Mouse (Mus musculus) thymus, adult 18-20 months (tissue): ENCODE results near the gene Prkcz.

Source experiments
- DNase-seq, 2 experiments: peaks; one replicate each; pipeline ENCODE4 v3.0.0; 2022; ENCODE audit warnings: mixed read lengths in 2 of 2

Prkcz gene

DNA sequence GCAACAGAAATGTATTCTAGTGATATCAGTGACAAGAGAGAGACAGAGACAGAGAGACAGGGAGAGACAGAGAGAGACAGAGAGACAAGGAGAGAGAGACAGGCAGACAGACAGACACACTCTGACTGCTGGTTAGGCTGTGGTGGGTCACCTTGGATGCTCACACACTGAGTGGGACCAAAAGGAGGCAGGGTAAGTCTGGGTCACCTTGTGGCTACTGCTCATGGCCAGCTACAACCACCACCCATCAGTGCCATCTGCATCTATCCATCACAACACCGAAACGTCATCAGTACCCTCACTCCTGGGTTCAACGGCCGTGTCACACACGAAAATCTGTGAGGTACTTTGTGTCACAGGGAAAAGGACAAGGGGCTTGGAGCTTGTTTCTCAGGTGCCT lies 53.6 kb downstream of the Prkcz start:
- DNase-seq: no peak

DNA sequence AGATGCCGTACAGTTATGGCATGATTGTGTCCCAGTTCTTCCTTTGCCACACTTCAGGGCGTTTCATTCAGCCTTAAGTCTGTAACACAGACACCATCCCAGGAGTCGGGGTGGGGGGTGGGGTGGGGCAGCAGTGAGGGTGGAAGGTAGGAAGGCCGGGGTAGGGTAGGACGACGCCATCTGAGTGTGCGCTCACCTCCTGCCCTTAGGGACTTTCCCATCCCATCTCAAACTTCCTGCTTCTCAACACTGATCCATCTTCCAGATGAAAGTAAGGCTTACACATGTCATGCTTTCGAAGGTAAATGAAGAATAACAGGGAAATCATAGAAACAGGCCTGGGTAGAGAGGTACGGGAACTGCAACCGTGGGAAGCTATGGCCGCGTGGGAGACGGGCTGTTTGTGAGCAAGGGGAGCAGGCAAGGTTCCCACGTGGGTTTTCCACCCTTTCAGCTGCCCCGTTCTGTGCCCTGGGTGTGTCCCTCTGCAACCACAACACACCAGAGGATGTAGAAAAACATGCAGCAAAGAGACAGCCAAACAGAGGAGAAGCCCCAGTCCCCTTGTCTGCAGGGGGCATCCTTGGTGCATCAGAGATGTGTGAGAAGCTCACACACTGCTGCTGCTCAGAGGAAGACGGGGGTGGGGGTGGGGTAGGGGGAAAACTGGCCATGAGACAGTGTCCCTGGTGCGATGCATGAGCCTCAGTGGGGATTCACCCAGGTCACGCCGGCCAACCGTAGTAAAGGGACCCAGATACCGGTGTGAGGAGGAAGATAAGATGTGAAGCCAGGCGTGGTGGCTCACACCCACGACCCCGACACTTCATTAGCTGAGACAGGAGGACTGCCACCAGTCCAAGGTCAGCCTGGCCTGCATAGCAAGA lies 54.6 kb downstream of the Prkcz start:
- no peak for DNase-seq

DNA sequence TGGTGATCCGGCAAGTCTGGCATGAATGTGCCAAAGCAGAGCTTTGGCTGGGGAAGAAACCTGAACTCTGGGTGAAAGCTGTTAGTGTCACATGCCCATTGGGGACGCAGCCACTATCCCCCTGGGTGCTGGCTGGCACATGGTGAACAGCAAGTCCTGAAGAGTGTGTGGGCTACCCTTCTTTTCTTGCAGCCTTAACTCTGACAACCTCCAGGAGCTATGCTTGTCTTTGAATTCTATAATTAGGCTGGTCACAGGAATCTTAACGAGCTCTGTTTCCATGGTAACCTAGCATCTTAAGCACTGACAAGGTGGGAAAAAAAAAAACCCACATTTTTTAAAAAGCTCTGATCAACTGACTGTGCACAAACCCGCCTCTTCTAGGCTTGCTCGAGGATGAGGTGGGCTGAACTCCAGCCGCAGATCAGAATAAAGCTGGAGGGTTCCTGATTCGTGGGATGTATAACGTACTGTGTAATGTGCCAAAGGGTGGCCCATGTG lies 55.6 kb downstream of the Prkcz start:
- DNase-seq: no peak

DNA sequence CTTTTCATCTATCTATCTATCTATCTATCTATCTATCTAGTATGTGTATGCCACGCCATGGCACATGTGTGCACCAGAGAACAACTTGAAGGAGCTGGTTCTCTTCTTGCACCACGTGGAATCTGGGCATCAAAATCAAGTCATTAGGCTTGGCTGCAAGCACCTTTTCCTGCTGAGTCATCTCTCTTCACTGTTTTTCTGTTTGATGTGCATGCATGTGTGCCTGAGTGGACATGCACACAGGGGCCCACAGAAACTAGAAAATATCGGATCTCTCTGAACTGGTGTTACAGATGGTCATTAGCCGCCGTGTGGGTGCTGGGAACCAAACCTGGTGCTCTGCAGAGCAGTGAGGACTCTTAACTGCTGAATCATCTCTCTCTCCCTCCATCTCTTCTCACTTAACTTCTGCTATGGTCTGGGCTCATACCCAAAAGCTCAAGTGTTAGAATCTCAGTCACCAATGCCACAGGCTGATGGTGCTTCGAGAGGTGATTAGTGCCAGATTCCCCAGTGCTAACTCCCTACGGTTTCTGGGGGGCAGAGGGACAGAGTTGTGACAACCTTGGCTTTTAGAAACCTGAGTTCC lies 56.6 kb downstream of the Prkcz start:
- no peak for DNase-seq

DNA sequence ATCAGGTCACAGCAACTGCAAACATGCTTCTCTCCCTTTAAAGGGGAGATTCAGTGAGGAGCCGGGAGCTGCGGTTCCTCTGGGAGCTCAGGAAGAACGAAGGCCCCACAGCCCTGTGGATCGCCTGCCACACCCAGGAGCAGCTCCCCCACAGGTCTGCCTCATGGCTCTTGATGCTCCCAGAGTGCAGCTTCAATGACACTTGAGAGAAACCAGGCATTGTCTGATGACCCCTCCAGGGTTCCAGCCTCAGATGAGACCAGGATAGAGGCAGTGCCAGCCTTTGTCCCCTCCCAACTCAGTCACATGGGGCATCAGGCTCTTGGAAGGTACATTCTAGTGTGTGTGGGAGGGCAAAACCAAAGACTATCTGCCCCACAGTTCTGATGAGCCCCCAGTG lies 59.2 kb downstream of the Prkcz start:
- DNase-seq: no peak

DNA sequence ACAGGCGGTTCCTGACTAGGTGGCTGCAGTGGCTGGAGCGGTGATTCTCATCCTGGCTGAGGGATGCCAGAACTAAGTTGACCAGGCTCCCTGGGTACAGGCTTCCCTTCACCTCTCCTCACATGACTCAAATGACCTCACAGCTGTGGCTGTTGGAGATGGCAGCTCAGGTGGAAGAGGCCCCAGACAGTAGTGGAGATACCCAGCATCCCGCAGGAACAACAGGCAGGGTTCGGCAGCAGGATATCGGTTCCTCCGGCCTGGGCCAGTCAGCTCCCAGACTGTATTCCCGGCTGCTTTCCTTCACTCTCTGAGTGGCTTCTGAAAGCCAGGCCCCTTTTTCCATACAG lies 60.1 kb downstream of the Prkcz start:
- no peak for DNase-seq

DNA sequence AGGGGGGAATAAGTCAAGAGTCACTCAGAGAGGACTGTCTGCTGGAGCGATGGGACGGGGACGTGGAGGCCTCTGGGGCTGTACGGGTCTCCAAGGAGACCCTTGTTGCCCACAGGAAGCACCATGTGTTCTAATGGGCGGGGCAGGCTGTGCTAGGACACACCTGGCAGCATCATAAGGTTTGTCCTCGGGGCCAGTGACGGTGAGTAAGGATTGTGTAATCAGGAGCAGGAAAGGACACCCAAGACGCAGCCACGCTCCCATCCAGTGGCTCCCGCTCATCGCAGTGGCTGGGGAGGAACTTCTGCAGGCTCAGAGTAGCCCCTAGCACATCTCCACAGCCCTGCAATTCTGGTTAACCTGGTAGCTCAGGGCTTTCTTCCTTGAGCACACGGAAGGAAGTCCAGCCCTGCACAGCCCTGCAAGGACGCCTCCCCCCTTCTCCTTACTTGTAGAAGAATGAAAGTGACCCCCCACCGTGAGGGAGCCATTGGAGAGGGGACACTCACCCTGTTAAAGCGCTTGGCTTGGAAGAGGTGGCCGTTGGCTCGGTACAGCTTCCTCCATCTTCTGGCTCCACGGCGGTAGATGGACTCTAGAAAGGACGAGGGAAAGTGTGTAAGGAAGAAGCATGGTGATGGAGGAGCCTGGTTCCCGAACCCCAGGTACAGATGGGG lies 60.6 kb downstream of the Prkcz start:
- no peak for DNase-seq

DNA sequence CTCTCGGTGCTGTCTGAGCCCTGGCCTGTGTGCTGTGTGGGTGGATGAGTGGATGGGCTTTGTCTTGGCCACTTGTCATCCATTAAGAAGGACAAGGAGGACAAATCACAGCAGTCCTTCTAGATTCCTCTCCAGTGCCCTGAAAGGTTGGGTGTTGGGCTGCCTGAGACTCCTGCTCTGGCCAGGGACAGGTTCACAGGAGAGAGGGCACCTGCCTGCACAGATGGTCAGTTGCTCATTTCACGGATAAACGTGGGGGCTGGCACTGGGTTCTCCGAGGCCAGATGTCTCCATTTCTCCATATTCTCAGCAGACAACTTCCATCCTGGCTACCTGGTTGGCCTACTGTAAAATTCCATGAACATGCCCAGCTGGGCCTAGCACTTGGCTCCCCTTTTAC lies 62.3 kb downstream of the Prkcz start:
- DNase-seq: no peak

DNA sequence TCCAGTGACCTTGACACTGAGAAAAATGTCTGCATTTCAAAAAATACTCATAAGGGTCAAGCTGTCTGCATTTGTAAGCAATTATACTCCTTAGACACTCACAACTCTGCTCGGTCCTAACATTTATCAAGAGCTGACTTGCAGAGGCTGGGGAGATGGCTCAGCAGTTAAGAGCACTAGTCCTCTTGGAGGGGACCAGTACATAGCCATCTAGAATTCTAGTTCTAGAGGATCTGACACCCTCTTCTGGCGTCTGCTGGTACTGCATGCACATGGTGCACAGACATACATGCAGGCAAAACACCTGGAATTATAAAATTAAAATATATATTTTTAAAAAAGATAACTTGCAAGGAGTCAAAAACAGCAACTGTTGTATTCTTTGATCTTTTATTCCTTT lies 64.1 kb downstream of the Prkcz start:
- no peak for DNase-seq

DNA sequence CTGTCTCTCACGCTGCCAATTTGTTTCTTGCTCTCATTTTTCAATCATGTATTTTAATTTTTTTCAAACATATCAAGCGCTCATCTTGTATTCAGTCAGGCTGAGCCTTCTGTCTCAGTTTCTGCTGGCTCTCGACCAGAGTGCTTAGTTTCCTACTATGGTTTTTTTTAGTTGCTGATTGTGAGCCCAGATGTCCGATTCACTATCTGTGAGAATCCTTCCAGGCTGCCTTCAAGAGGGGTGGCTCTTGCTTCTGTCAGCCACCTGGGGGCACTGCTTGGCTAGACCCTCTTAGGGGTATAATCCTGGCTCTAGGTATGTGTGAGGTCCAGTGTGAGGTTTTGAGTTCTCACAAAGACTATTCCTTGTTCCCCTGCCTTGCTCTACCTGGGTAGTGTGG lies 65.2 kb downstream of the Prkcz start:
- DNase-seq: no peak

DNA sequence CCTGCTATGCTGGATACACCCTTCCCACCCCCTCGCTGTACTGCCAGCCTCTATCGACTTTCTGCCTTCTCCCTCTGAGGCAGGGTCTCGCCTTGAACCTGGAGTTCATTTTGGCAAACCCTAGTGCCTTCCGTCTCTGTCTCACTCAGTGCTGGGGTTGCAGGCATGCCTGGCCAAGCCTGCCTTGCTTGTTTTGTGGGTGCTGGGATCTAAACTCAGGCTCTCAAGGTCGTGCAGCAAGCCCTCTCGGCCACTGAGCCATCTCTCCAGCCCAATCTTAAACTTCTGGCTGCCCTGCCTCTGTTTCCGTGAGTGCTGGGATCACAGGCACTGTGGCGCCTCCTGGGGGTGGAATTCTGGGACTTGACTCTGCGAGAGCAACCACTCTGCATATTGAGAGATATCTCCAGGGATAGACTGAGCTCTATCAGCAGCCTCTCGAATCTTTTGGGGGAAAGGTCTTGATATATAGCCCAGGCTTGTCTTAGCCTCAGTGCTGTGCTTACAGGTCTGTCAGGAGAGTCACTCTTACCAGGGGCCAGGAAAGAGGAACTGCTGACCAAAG lies 66.1 kb downstream of the Prkcz start:
- no peak for DNase-seq

DNA sequence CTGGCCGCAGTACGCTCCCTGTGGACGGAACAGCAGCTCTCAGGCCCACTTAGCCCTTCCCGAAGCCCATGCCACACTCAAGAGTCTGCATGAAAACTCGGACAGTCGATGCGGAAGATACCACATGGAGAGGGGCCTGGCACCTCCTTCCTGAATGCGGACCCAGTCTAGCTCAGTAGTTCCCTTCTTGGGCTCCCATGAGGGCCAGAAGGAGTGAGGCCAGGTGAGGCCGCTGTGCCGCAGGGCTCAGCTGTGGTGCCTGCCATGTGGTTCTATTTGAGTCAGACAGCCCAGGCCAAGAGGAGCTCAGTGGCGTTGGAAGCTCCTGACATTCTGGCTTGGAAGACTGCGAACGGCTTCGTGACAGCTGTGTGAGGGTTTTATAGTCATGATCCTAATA lies 66.8 kb downstream of the Prkcz start:
- DNase-seq: no peak

DNA sequence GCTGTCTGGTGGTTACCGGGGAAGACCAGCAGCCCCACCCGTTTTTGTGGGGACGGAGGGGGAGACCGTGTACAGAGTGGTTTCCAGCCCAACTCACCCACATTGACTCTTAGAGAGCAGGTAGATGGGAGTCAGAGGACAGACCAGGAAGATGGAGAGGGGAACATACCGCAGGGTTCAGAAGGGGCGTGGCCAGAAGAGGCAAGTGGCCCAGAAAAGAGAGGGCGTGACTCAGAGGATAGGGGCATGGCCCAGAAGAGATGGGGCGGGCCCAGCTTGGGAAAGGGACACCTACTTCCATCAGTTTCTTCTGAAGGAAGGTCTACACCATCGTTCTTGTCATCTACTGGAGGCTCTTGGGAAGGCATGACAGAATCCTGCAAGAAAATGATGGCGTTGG lies 68.3 kb downstream of the Prkcz start:
- DNase-seq: no peak

DNA sequence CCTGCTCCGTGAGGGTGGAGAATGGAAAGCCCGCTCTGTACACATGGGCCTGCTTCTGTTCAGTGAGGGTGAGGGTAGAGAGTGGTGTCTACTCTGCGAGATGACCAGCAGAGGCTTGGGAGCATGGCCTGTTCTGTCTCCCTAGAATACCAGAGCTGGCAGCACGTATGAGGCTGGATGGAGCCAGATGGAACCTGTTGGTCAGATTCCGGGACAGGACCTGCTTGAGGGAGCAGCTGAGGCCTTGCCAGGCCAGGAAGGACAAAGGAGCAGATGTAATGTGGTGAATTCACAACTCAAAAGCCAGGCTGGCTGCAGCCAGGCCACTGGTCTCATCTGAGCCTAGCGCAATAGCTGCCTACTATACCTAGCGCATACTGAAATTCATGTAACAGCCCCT lies 71.1 kb downstream of the Prkcz start:
- DNase-seq: no peak

DNA sequence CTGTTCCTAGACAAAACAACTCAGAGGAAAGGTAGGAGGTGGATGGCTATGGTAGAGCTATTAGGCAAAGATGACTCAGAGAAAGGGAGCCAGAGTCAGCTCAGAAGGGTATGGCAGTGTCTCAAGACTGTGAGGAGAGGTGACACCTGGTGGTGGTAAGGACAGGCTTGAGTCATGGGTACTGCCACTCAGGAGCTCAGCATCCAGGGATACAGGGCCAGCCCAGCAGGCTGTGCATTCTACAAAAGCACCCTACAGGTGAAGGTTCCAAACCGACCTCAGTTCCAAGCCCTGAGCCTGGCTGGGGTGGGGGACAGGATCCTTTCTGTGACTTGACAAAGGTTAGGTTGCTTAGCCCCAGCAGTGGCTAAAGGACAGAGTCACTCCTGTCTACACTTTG lies 72.6 kb downstream of the Prkcz start:
- no peak for DNase-seq

DNA sequence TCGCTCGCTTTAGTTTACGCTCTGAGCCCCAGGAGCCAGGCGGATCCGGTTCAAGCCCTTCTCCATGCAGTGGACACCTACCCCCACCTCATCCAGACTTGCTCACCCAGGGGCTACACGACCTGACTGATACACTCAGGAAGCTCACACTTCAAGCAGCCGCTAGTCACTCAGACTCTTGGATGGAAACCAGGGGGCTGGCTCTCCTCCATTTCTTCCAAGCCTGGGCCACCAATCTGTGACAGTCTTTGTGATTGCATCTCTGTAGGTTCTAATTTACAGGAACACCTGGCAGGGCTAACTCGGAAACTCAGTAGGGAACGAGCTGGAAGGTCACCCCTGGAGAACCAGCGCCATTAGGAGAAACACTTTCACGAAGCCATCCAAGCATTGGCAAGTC lies 73.4 kb downstream of the Prkcz start:
- no peak for DNase-seq

DNA sequence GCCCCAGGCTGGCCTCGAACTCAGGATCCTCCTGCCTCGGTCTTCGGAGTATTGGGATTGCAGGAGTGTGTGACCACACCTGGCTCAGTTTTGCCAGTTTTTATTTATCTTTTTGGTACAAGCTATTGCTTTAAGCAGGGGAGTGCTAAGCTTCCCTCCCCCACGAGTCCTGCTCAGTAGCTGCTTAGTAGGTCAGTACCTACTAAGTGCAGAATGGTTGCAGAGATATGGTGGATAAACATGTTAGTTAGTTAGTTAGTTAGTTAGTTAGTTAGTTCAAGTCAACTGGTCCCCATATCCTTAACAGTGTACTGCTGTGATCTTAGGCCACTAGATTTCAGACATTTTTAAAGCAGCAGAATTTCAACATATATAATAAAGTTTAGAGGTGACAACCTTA lies 75.1 kb downstream of the Prkcz start:
- DNase-seq: no peak

DNA sequence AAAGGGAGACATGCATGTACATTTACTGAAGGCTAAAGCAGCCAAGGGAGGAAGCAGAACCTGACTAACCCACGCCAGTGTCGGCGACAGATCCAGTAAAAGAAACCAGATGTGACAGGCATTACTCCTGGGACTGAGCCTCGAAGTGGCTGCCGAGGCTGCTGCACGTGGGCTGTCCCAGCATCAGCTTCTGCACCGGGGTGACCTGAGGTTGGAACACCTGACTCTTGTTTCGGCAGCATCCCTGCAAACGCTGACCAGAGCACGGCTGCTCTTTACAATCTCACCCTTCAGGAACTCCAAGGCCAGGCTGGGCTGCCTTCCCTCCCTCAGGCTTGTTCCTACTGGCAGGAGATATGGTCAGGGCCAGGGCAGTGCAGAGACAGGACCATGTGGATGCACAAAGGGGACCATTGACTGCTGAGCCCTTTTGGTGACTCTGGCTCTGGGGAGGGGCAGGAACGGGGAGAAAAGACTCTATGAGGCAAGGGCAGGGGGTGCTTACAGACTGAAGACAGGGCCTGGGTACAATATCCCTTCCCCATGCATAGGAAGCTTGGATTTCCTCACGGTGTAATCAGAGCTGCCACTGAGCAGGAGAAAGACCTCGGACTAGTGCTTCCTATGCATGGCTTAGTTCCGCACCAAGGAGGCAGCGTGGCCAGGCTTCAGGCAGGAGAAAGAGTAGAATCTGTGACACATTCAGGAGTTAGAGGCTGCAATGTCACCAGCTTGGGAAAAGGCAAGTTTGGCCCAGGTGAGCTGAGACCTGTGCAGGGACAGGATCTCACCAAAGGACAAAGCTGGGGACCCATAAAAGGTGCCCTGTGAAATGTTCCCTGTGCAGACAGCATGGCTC lies 76.4 kb downstream of the Prkcz start:
- DNase-seq: no peak

DNA sequence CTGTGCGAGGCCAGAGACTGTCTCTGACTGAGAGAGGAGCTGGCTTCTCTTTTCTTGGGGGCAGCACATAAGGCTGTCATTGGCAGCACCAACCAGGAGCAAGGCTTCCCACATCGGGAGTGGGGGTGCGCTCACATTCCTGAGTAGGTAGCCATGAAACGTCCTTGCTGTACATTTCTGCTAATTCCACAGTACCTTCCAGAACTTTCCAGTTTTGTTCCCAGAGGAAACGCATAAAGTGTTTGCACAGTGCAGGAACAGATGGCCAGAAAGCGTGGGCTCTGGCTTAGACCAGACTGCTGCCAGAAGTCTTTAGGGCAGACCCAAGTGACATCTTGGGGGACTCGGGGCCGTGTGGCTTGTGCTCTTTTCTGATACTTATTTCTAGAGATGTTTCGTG lies 77.6 kb downstream of the Prkcz start:
- DNase-seq: no peak

DNA sequence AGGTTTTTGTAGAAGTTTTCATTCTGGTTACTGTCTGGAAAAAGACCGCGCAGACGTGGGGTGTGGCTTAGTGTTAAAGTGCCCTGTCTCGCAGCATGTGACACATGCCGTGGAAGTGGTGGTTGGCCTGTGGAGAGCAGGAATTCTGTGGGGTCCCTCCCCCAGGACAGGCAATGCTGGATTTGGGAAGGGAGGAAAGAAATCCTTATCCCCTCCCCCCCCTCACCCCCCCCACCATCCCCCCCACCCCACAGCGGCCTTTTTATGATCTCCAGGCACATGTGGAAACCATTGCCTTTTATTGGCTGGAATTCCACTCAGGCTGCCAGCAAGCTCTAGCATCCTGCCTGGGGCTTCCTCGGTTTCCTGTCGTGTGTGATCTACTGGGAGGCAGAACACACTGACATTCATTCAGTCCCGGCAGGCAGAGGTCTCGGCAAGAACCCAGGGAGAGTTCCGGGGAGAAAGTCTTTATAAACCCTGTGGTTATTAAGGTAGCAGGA lies 78.1 kb downstream of the Prkcz start:
- no peak for DNase-seq

DNA sequence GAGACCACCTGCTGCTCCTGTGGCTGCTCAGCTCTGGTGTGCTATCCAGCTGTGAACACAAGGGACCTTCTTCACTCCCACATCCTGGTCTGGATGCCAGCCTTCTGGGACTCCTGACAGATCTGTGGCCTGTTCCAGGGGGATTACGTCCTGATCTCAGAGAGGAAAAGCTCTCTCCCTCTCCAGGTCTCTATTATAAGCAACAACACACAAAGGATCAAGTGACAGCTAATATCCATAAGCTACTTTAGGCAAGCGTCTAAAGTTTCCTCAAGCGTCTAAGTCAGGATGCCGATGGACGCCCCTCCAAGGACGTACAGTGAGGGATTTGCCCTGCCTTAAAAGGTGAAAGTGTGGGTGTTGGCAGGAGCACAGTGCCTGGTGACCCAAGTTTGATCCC lies 78.9 kb downstream of the Prkcz start:
- DNase-seq: no peak

DNA sequence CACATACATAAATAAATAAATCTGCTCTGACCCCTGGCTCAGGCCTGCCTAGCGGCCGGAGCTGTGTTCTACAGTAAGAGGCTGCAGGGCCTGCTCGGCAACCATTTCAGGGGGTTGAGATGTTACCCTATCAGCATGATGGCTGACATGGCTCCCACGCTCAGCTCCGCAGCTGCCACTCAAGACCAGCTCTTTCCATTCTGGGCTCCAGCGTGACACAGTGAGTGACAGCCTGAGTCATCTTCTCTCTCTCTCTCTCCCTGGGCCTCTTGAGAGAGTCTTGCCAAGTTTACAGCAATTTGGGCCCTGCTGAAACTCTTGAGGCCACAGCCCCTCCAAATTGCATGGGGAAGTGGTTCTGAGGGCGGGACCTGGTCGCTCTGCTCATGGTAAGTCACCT lies 79.5 kb downstream of the Prkcz start:
- no peak for DNase-seq

DNA sequence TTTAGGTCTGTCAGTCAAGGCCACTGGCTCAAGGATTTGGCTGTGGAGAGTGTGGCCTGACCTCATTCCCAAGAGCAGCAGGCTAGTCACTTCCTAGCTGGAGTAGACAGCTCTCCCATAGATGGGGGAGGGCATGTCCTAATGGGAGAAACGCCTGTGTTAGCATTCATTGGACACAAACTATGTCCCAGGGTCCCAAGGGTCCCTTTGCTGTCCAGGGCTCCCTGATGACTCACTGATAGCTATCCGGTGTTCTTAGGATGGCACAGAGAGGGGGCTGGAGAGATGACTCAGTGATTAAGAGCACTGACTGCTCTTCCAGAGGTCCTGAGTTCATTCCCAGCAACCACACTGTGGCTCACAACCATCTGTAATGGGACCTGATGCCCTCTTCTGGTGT lies 79.9 kb downstream of the Prkcz start:
- DNase-seq: no peak
